Mouse (Mus musculus) T-helper 17 cell (primary cell): ENCODE measurements around the gene Nfkb1.

Source experiments
- in situ Hi-C, 2 experiments: fragments of 300-600 bp; cut with MboI, MseI; formaldehyde crosslinking; loops; 1 replicate in 1 of 2; 2 replicates in 1 of 2; pipeline ENCODE4 v1.15.1; 2025; ENCODE audit warnings: high pct_unique_total_duplicates in 2 of 2

Gene Nfkb1

GRCm38 (mm10) chr3:135703307-135703706 is 12.0 kb upstream of the Nfkb1 start:
- in situ Hi-C loops = no loop called here

- in situ Hi-C loops = no loop called here
Observed at GRCm38 (mm10) chr3:135702658-135703057, 11.3 kb upstream of the Nfkb1 start.

- in situ Hi-C loops = no loop called here
Observed at GRCm38 (mm10) chr3:135699523-135700264, 8.3 kb upstream of the Nfkb1 start.

- in situ Hi-C loops = no loop called here
Observed at GRCm38 (mm10) chr3:135698466-135698975, 7.2 kb upstream of the Nfkb1 start.

- in situ Hi-C loops = no loop called here
Observed at GRCm38 (mm10) chr3:135696262-135696661, 4.9 kb upstream of the Nfkb1 start.

GRCm38 (mm10) chr3:135692999-135693398 is 1.7 kb upstream of the Nfkb1 start:
- in situ Hi-C loops = loop anchor here in 1 of 2 experiments (5.0 kb wide), 1 partner anchor 34 kb away; no protein-coding TSS in a partner anchor

- in situ Hi-C loops = loop anchor here in 1 of 2 experiments (5.0 kb wide), 1 partner anchor 37 kb away; no protein-coding TSS in a partner anchor
Observed at GRCm38 (mm10) chr3:135690568-135691190, 668 bp downstream of the Nfkb1 start.

- in situ Hi-C loops = loop anchor here in 1 of 2 experiments (5.0 kb wide), 1 partner anchor 37 kb away; no protein-coding TSS in a partner anchor
Observed at GRCm38 (mm10) chr3:135689773-135690567, 1.4 kb downstream of the Nfkb1 start.

GRCm38 (mm10) chr3:135688970-135689772 is 2.2 kb downstream of the Nfkb1 start:
- in situ Hi-C loops = no loop called here

- in situ Hi-C loops = no loop called here
Observed at GRCm38 (mm10) chr3:135687965-135688364, 3.4 kb downstream of the Nfkb1 start.

- in situ Hi-C loops = no loop called here
Observed at GRCm38 (mm10) chr3:135686419-135686818, 4.9 kb downstream of the Nfkb1 start.

- in situ Hi-C loops = loop anchor here in 1 of 2 experiments (5.0 kb wide), 1 partner anchor 44 kb away; no protein-coding TSS in a partner anchor
Observed at GRCm38 (mm10) chr3:135683275-135683674, 8.1 kb downstream of the Nfkb1 start.

GRCm38 (mm10) chr3:135682240-135682639 is 9.1 kb downstream of the Nfkb1 start:
- in situ Hi-C loops = loop anchor here in 1 of 2 experiments (5.0 kb wide), 1 partner anchor 45 kb away; no protein-coding TSS in a partner anchor

- in situ Hi-C loops = loop anchor here in 1 of 2 experiments (5.0 kb wide), 1 partner anchor 46 kb away; no protein-coding TSS in a partner anchor
Observed at GRCm38 (mm10) chr3:135681272-135681783, 10.0 kb downstream of the Nfkb1 start.

- in situ Hi-C loops = loop anchor here in 1 of 2 experiments (5.0 kb wide), 1 partner anchor 47 kb away; no protein-coding TSS in a partner anchor
Observed at GRCm38 (mm10) chr3:135680213-135680843, 11.0 kb downstream of the Nfkb1 start.

- in situ Hi-C loops = no loop called here
Observed at GRCm38 (mm10) chr3:135677064-135677463, 14.3 kb downstream of the Nfkb1 start.

- in situ Hi-C loops = no loop called here
Observed at GRCm38 (mm10) chr3:135676364-135676763, 15.0 kb downstream of the Nfkb1 start.

GRCm38 (mm10) chr3:135675480-135675879 is 15.9 kb downstream of the Nfkb1 start:
- in situ Hi-C loops = no loop called here

- in situ Hi-C loops = no loop called here
Observed at GRCm38 (mm10) chr3:135674716-135675392, 16.5 kb downstream of the Nfkb1 start.
